Comparison of ENCODE assay signal across 8 mouse cellular contexts in the genomic region with DNA sequence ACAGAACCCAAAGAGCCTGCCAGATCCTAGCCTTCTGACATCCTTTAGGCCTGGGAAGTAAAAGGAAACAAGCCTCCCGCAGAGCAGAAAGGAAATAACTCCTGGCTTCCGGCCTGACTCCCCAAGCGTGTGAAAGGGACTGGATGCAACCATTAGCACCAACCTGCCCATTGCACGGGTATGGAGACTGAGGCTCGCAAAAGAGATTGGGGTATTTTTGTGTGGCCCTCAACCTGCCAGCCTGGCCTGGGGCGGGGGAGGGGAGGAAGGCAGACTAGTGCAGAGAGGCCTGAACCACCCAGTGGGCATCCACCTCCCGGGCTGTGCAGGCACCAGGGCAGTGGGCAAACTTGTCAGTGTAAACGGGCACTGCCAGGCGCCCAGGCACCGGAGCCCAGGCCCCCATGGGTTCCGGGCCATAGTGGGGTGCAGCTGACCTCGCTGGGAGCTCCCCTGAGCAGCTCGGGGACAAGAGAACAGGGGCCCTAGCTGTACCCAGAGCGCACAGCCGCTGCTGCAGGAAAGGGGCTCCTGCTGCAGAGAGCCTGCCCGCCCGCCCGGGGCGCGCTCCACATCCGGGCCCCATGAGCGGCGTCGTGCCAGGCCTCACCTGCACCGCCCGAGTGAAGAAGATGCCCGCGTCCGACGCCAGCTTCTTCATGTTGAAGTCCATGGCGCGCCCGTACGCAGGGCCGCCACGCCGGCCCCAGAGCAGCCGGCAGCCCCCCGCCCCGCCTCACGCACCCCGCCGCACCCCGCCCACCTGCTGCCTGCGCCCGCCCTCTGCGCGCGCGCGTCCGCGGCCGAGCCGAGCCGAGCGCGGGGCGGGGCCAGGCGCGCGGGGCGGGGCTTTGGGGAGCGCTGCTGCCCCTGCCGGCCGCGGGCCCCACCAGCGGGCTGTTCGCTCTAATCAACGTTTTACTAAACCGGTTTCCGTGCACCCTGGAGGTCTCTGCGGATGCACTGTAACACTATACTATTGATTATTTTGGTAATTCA. TPM values are rescaled to one million over a fixed set of nuclear protein-coding genes. Genes with fewer than 3 reads are reported as not detected.
DNase-seq lines count a peak whose midpoint lies in the region; ATAC-seq and TF ChIP-seq lines count a peak whose summit lies in the region.

Gene Sh3glb2 (minus strand): TSS at position 805 of the 999 bp plus-strand sequence.

- peak; percentile 74 to 82 for DNase-seq in CD8-positive naive resting alpha-beta T cell, adult 2 months (ENCODE audit: low read depth in 2 of 2, low spot score in 2 of 2)
- DNase-seq in c-Kit-positive CD71-negative TER-119-negative erythroid progenitor cells, embryonic 14.5 days (ENCODE audit: low read depth): peak; percentile 63
- peak; percentile 80 for DNase-seq in forebrain, embryonic 10.5 days (ENCODE audit: extremely low spot score, low spot score)
- peak; percentile 93 for DNase-seq in kidney, postnatal 14 days

- H3K4me2 ChIP-seq in heart, embryonic 14.5 days (ENCODE audit: low read length): peak within 1 kb of the TSS; percentile 89
- peak within 1 kb of the TSS; percentile 98 for H3K4me2 ChIP-seq in liver, embryonic 15.5 days
- peak within 1 kb of the TSS; percentile 87 for H3K4me2 ChIP-seq in neural tube, embryonic 12.5 days (replicated peaks)

- 3% methylated on average over 73 of the region's 73 CpGs for WGBS in forebrain, embryonic 10.5 days
- WGBS in heart, embryonic 14.5 days: 2% methylated on average over 63 of the region's 73 CpGs
- WGBS in liver, embryonic 15.5 days (ENCODE audit: insufficient replicate concordance): 2% methylated on average over 73 of the region's 73 CpGs
- WGBS in neural tube, embryonic 12.5 days: 3% methylated on average over 73 of the region's 73 CpGs

- peak within 1 kb of the TSS; percentile 88 for H3K27ac ChIP-seq in forebrain, embryonic 10.5 days
- H3K27ac ChIP-seq in heart, embryonic 14.5 days (replicated peaks in 1 of 2; ENCODE audit: control insufficient read depth in 1 of 2, insufficient read depth in 1 of 2, low read depth in 2 of 2, low read length in 2 of 2): peak within 1 kb of the TSS; percentile 72 to 89
- H3K27ac ChIP-seq in liver, embryonic 15.5 days (replicated peaks): peak within 1 kb of the TSS; percentile 53
- no peak within 1 kb of the TSS for H3K27ac ChIP-seq in neural tube, embryonic 12.5 days
- no peak within 1 kb of the TSS for H3K27ac ChIP-seq in testis, adult 2 months (ENCODE audit: control insufficient read depth, insufficient read depth, low read depth, low read length)

- peak within 1 kb of the TSS; percentile 84 for H3K4me3 ChIP-seq in forebrain, embryonic 10.5 days
- H3K4me3 ChIP-seq in heart, embryonic 14.5 days (ENCODE audit: control insufficient read depth in 1 of 2, insufficient read depth in 1 of 2, low read depth in 1 of 2, low read length in 2 of 2): peak within 1 kb of the TSS; percentile 60 to 83
- H3K4me3 ChIP-seq in liver, embryonic 15.5 days (replicated peaks): peak within 1 kb of the TSS; percentile 82
- H3K4me3 ChIP-seq in neural tube, embryonic 12.5 days: peak within 1 kb of the TSS; percentile 69
- H3K4me3 ChIP-seq in testis, adult 2 months (ENCODE audit: control insufficient read depth, low read depth, low read length): peak within 1 kb of the TSS; percentile 88

- 0 out of 2 replicates have a peak, but pooled peaks have one; percentile 24 for TF ChIP-seq CTCF in testis, adult 2 months (IDR thresholded peaks at IDR 0.05; ENCODE audit: control insufficient read depth, insufficient read depth, insufficient replicate concordance, low read depth, low read length)

- 0 out of 2 replicates have a peak, but pooled peaks have one; percentile 37 for TF ChIP-seq POLR2A in testis, adult 2 months (IDR thresholded peaks at IDR 0.05; ENCODE audit: control insufficient read depth, low read depth, low read length)

- peaks cover 16% of the 10 kb centered on the region for H3K36me3 ChIP-seq in forebrain, embryonic 10.5 days (replicated peaks)
- H3K36me3 ChIP-seq in heart, embryonic 14.5 days (ENCODE audit: control insufficient read depth, insufficient read depth, low read length): peaks cover 17% of the 10 kb centered on the region
- H3K36me3 ChIP-seq in liver, embryonic 15.5 days (replicated peaks): 0 out of 2 replicates have a peak, but pooled peaks cover 2% of the 10 kb centered on the region
- H3K36me3 ChIP-seq in neural tube, embryonic 12.5 days: peaks cover 10% of the 10 kb centered on the region
- no peaks in the 10 kb centered on the region for H3K36me3 ChIP-seq in testis, adult 2 months (ENCODE audit: control insufficient read depth, insufficient read depth, low read length)

- H3K9ac ChIP-seq in heart, embryonic 14.5 days (ENCODE audit: low read length): peak within 1 kb of the TSS; percentile 77
- peak within 1 kb of the TSS; percentile 73 for H3K9ac ChIP-seq in liver, embryonic 15.5 days
- H3K9ac ChIP-seq in neural tube, embryonic 12.5 days: peak within 1 kb of the TSS; percentile 77

- no peaks in the 10 kb centered on the region; the same call in 1 of the 2 replicates for H3K27me3 ChIP-seq in forebrain, embryonic 10.5 days (ENCODE audit: poor library complexity, severe bottlenecking)
- H3K27me3 ChIP-seq in heart, embryonic 14.5 days (ENCODE audit: control insufficient read depth, insufficient read depth, low read length): no peaks in the 10 kb centered on the region
- no peaks in the 10 kb centered on the region for H3K27me3 ChIP-seq in liver, embryonic 15.5 days
- H3K27me3 ChIP-seq in neural tube, embryonic 12.5 days (replicated peaks): no peaks in the 10 kb centered on the region
- no peaks in the 10 kb centered on the region for H3K27me3 ChIP-seq in testis, adult 2 months (ENCODE audit: control insufficient read depth, insufficient read depth, low read length)

- peaks cover 21% of the 10 kb centered on the region for H3K4me1 ChIP-seq in forebrain, embryonic 10.5 days
- H3K4me1 ChIP-seq in heart, embryonic 14.5 days (ENCODE audit: control insufficient read depth in 2 of 2, insufficient read depth in 2 of 2, low read length in 2 of 2): peaks cover 21 to 33% of the 10 kb centered on the region in 2 experiments
- peaks cover 42% of the 10 kb centered on the region for H3K4me1 ChIP-seq in liver, embryonic 15.5 days (replicated peaks)
- H3K4me1 ChIP-seq in neural tube, embryonic 12.5 days: peaks cover 24% of the 10 kb centered on the region
- H3K4me1 ChIP-seq in testis, adult 2 months (ENCODE audit: control insufficient read depth, insufficient read depth, low read length): peaks cover 12% of the 10 kb centered on the region

- H3K9me3 ChIP-seq in forebrain, embryonic 10.5 days: no peaks in the 10 kb centered on the region
- H3K9me3 ChIP-seq in heart, embryonic 14.5 days (ENCODE audit: control insufficient read depth, low read length): 0 out of 2 replicates have a peak, but pooled peaks cover 3% of the 10 kb centered on the region
- no peaks in the 10 kb centered on the region for H3K9me3 ChIP-seq in liver, embryonic 15.5 days (replicated peaks)
- no peaks in the 10 kb centered on the region for H3K9me3 ChIP-seq in neural tube, embryonic 12.5 days

- ATAC-seq in heart, embryonic 14.5 days (ENCODE audit: insufficient number of reproducible peaks, insufficient read depth, low FRiP score, low read depth): peak; percentile 71
- peak; percentile 62 for ATAC-seq in liver, embryonic 15.5 days (ENCODE audit: insufficient read depth)
- peak; percentile 72 for ATAC-seq in neural tube, embryonic 12.5 days (ENCODE audit: low FRiP score, low read depth)

RNA-seq across cellular contexts. Expression of gene Sh3glb2, which starts in this region (rescaled TPM):
- polyA plus RNA-seq in forebrain, embryonic 10.5 days (2016; fragmentation: Nextera tagmentation; extraction: Ambion mirVana): 76.9 and 82.0 TPM in 2 replicates
- polyA plus RNA-seq in heart, embryonic 14.5 days (2014; fragmentation: Nextera tagmentation; extraction: Ambion mirVana): 94.6 and 97.3 TPM in 2 replicates
- polyA plus RNA-seq in liver, embryonic 15.5 days (2015; fragmentation: Nextera tagmentation; extraction: Ambion mirVana): 18.9 and 20.4 TPM in 2 replicates
- 105 and 118 TPM in 2 replicates for polyA plus RNA-seq in neural tube, embryonic 12.5 days (2016; fragmentation: Nextera tagmentation; extraction: Ambion mirVana)
- polyA plus RNA-seq in testis, adult 2 months (2012; rRNA removed): 21.8 and 25.3 TPM in 2 replicates

Comparison
In these comparisons a context has a peak if more than half of its experiments do, and no peak if none do; other contexts are left out.
1. H3K27ac ChIP-seq: peak in forebrain, embryonic 10.5 days (single experiment), heart, embryonic 14.5 days (2 of 2) and liver, embryonic 15.5 days (single experiment); none in neural tube, embryonic 12.5 days (single experiment) and testis, adult 2 months (single experiment).
2. Peak in every context shown above with its lines, with median percentiles within 50 percentile points of each other: DNase-seq, H3K4me3 ChIP-seq, ATAC-seq, H3K4me2 ChIP-seq and H3K9ac ChIP-seq.